Mouse (Mus musculus): ENCODE measurements at regions not wholly inside any gene's neighbourhood (a gene's known extent, or its start where the extent isn't known, plus 50 kb on each side); places are given as distances from the start of the nearest gene placed in this dataset.

DNA sequence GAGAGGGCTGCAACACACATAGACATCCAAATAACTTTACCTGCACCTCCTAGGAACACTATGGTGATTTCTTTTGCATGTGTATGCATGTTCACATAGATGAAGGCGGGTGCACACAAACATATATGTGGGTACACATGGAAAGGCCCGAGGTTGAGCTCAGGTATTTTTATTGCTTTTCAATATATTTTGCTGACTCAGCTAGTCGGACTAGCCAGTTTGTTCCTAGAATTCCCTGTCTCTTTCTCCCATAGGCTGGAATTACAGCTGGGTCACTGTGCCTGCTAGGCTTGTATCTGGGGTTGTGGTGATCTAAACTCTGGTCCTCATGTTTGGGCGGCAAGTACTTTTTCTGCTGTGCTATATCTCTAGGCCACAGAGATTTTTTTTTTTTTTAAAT is 166.1 kb upstream of the Mki67 start:
- no peak for DNase-seq (ENCODE audit: low spot score in 2 of 2)

DNA sequence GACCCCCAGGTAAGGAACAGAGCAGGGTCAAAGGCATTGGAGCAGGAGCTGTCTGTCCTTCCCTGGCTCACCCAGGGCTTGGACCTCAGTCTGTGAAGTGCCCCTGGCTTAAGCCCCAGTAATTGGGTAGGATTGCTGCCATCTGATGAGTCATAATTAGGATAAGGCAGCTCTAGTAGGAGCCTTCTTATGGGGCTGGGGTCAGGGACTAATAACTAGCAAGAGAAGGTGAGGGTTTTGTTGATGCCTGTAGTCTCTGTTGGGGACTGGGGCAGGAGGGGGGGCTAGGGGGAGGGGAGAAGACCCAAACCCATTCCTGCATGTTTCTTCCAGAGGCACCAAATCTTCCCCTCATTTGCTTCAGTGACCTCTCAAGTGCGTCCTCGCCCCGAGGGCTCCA is 172.4 kb upstream of the Mki67 start:
- no peak for DNase-seq (ENCODE audit: low spot score in 2 of 2)

DNA sequence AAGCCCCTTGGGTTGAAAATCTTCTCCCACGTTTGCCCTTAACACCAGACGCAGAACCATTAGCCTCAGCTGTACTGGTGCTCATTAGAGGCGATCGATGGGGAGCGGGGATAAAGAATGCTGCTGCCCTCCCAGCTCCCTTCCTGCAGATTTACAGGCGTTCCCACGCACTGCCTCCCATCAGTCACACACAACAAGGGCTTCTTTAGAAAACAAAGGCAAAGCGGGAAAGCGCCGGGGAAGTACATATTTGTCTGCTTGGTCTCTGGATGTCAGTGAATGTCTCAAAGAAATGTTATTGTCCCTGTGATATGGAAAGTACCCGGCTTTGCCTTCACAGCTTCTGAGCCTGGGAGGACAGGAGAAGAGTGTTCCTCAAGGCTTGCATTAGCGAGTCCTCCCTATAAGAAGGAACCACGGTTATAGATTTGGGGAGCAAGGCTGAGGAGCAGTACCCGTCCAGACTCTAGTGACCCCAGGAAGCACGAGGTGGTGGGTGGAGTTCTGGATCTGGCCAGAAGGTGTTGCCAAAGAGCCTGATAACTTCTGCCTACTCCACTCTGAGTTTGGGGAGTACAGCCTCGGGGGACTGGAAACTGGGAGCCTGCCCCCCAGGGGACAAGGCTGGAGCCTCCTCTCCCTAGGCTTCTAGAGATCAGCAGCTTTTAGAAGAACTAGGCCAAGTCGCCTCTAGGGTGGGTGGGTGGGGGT is 173.0 kb upstream of the Mki67 start:
- peak in 1 of 2 experiments; percentile 25 for DNase-seq (ENCODE audit: low spot score in 2 of 2)

DNA sequence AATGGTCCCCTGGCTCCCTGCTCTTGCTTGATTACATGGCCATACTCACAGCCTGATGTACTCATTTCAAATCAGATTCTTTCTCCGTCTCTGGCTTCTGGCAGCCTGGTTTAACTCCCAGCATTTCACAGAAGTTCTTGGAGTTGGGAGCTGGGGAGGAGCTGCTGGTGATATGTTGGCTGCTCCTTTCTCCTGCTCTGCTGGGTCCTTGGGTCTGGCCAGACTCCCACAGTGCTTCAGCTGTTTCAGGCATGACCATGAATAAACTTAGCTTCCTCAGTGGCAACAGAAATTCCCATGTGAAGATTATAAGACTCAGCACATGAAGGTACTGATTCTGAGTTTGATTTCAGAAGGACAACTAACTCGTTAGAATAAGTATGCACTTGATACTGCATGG is 182.7 kb upstream of the Mki67 start:
- no peak for DNase-seq (ENCODE audit: low spot score in 2 of 2)

DNA sequence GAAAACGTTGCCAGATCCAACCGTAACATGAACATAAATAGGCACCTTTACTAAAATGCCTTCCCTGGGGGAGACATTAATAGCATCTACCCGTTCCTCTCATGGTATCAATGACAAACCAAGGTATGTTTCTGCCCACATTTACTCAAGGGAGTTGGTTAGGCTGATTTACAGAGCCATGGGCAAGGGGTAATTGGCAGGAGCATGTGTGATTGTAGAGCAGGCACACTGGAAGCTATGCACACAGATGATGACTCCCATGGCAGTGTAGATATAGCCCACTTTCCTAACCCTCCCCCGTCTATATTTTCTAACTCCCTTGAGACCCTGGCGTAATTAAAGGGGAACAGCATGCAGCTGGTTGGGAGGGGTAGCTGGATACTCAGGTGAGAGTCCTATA is 183.6 kb upstream of the Mki67 start:
- DNase-seq (ENCODE audit: low spot score in 2 of 2): no peak

DNA sequence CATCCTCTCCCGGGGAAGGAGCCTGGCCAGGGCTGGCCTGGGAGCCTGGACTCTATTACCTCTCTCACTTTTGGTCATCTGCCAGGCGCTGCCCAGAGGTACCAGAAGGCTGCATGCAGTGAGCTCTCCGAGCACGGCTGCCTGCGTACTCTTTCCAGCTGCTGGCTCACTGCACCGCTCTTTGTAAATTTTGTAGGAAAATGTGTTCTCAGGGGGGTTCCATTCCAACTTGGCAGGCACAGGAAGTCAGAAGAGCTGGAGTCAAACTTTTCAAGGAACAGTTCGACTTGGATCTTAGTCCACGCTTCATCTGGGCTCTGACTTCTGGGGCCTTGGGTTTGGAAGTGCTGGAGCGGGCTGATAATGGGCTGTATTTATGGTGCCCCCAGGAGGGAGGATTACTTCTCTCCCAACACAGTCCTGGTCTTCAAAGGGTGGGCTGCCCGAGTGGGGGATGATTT is 184.7 kb upstream of the Mki67 start:
- DNase-seq (ENCODE audit: low spot score in 2 of 2): peak in 1 of 2 experiments; percentile 33

DNA sequence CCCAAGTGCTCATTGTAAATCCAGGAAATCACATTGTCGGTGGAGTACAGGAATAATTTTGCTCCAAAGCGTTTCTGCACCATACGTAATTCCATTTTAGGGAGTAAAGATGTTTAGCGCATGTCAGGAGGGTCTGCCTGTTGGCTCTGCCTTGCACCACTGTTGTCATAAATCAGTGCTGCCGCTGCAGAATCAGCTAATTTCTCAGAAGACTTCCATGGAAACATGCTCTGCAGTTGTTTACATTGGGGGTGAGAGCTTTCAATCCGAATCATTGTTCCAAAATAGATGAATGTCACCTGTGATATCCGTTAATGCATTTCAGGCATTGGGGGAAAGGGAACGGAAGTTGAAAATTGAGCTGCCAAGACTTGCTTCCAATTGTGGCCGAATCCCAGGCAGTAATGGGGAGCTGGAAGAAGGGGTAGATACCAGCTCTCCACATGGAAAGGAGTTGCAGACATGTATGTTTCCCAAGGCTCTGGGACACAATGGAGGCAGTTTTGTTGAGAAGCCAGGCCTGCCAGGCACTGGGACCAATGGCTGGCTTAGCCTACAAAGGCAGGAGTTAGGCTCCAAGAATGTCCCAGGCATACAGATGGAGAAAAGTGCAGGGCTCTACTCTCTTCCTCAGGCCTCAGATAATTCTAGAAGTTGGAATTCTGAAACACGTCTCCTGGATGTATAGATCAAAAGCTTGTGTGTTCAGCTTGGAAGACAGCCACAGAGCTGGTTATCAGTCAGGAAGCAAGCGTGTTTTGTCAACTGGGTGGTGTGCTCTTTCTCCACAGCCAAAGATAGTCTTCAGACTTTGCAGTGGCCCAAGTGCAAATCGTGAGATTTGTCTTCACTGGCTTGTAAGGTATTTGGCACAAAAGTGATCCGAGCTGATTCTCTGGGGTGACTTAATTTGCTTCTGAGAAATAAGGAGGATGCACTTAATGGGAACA is 186.2 kb upstream of the Mki67 start:
- no peak for DNase-seq (ENCODE audit: low spot score in 2 of 2)

DNA sequence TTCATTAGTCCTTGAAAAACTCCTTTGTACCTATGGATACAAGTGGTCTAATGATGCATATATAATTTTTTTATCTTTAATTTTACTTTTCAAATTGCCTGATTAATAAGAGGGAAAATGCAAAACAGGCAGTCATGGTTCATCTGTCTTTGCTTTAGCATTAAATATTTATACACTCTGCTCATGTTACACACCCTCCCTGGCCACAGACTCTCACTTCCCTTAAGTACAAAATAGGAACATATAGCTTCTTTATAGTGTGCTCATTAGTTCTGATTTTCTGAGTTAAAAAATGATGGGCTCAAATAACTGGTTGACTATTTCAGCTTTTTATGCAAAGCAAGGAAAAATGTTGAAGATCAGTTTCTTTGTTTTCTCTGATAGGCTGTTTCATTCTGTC is 195.2 kb upstream of the Mki67 start:
- DNase-seq (ENCODE audit: low spot score in 2 of 2): no peak

DNA sequence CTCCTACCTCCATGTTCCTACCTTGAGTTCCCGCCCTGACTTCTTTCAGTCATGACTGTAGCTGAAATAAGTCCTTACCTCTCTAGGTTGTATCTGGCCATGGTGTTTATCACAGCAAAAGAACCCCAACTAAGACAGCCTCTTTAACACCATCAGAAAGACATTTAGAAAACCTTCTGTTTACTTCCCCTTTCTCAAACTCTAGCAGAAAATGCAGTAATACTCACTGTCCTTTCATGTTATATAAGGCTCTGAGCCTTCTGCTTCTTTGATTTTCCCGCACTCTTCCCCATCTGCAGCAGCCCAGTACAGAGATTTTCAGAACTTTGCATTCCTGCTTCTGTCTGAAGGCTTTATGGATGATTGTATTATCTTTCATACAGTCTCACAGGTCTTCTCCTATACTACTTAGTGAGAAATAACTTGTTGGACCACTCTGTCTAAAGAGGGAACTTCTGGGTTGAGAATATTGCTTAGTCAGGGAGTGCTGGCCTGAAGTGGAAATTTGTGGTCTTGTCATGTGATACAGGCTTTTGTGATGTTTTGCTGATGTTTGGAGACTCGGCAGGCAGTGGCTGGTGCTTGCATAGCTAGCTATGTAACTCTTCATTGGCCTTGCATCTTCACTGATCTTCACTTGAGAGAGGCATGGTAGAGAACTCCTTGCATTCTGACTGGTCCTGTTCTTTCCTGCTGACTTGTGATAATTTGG is 197.9 kb upstream of the Mki67 start:
- DNase-seq (ENCODE audit: low spot score in 2 of 2): no peak

DNA sequence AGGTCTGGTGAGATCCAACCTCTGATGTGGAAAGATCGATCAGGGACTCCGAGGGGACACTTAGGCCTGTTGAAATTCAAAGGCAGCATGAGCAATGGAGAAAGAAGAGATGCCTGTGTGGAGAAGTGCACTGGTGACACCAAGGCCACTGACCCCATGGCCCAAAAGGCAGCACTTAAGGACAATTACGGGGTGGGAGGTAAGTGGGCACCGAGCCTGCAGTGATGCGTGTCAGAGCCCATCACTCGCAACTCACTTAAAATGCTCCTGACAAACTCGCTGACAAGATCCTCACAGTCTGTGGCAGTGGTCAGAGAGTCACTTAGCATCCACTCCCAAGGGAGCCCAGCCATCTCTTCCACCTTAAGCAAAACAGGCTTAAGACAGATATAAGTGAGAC is 207.7 kb upstream of the Mki67 start:
- no peak for DNase-seq (ENCODE audit: low spot score in 2 of 2)

DNA sequence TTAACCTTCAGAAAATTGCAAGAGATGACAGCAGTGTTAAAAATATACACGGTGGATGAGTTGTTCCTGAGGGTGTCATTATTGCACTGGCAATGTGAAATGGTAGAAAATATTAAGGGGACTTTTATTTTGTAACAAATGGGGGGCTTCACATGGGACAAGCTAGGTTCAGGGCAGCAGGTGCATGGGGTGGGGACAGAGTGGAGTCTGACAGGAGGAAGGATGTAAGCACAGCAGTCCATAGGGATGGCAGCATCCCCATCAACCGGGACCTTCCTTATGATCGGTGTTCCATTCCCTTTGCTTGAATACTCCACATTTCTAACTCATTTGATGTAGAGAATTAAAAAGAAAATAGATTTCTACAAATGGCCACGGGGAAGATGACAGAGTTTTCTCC is 208.5 kb upstream of the Mki67 start:
- DNase-seq (ENCODE audit: low spot score in 2 of 2): no peak

DNA sequence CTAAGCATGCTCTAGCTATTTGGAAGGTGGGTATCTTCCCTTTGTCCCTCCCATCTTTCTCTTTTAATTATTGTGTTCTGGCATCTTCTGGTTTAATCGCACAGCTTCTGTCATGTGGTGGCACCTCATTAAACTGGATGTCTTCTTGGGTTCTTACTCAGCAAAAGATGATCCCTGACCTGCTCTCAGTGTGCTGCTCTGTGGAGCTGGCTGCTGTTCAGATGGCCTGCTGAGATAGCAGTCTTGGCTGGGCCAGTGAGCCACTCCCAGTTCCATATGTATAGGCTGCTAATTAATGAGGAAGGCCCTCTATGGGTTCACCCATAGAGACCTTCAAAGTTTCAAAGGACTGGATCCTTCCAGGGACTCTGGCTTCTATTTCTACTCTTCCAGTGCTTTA is 213.9 kb upstream of the Mki67 start:
- DNase-seq (ENCODE audit: low spot score in 2 of 2): no peak

DNA sequence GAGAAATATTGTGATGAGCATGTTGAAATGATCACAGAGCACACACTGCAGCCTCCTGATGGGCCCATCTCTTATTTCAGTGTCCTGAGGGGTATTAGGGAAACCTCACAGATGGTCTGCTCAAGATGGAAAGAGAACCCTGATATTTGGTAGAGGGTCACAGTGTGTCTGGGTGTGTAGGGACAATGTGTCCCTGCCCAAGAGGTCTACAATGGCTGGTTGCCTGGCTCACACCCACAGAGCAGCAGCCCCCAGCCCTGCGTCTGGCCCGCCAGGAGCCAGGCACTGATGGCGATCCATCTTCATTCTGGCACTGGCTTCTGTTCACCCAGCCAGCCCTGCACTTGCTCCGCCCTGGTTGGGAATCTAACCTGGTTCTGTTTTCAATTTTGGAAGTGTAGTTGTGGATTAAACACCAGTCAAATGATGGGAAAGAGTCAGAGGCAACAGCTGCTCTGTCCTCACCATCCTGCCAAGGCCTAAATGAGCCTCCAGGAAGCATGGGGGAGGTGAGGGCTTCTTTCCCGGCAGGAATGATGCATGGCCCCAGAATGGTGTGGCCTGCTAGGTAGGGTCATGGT is 216.5 kb upstream of the Mki67 start:
- DNase-seq (ENCODE audit: low spot score in 2 of 2): peak in 1 of 2 experiments; percentile 22

DNA sequence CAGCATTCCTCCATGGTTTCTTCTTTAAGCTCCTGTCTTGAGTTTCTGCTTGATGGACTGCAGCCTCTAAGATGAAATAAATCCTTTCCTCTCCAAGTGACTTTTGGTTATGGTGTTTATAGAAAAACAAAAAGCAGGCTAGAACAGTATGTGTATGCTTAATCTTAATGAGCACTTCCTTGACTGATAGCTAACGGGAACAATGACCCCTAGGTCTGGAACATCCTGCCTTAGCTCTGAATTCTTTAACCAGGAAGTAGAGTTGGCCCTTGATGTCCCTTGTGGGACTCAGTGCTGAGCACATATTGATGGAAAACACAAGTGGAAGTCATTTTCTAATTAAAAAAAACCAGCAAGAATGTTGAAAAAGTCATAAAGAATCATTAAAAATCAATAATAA is 219.0 kb upstream of the Mki67 start:
- no peak for DNase-seq (ENCODE audit: low spot score in 2 of 2)

DNA sequence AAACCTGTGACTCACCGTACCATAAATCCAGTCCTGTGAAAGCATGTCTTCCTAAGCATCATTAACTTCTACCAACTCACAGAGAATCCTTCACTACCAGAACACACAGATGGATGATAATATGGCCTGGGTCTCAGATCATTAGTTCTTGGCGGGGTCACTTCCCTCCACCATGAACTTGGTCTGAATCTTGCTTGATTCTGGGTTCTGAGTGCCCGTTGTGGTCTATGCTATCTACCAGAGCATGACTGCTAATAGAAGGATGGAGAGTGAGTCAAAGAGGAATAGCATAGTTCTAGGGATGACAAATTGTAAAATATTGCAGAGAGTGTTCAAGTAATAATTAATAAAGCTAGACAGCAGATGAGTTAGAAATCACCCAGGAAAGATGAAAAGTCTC is 221.3 kb upstream of the Mki67 start:
- no peak for DNase-seq (ENCODE audit: low spot score in 2 of 2)

DNA sequence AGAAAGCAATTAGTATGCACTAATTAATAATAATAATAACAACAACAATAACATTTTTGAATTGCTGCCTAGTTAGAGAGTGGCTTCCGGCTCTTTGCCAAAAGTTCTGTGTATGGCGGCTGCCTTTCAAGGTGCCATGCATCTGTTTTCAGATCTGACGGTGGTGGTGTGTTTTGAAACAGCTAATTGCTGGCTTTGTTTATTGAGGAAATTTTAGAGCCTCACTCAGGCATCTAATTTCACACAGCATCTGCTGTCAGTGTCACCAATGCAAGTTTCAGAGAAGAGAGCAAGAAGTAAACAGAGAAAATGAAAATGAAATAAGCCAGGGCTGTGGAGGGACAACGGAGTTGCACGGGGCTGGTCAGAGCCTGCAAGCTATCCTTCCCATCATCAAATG is 223.2 kb upstream of the Mki67 start:
- DNase-seq (ENCODE audit: low spot score in 2 of 2): peak in 1 of 2 experiments; percentile 29

DNA sequence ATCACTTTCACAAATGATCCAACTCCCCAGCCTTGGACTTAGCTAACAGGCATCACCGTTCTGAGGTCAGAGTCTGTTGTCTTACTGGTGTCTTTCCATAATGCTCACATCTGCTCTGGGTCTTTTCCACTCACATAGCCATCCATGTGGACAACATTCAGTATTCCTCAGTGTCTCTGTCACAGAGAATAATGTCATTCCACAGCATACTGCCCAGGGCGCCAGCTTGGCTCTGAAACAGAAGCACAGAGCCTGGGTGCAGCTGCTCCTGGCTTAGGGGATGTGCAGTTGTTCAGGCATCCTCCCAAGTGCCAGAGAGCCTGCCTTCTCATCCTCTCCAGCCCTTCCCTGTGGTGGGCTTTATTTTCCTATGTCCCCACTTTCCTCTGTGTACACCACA is 226.7 kb upstream of the Mki67 start:
- DNase-seq (ENCODE audit: low spot score in 2 of 2): no peak

DNA sequence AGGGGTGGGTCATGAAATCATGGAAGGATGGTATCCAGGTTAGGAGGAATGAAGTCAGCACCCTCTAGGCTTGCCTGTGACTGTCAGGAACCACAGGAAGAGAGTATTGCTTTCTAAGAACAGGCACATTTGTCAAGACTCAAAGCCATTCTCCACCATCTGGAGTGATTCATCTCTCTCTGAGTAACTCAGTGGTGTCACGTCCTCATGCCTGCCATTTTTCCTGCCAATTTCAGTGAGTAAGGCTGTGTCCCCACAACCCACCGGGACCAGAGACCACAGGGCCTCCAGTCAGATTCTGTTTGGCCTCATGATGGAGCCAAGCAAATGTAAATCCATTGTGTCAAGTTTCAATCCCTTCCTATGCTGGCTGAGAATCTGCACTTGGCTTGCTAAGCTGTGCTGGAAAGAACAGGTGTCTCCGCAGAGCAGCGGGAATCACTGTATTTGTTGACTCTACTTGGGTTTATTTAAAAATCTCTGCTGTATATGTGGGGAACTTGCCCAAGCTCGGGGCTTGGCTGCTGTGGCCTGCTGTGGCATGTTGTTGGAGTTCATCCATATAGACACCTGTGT is 230.0 kb upstream of the Mki67 start:
- no peak for DNase-seq (ENCODE audit: low spot score in 2 of 2)

DNA sequence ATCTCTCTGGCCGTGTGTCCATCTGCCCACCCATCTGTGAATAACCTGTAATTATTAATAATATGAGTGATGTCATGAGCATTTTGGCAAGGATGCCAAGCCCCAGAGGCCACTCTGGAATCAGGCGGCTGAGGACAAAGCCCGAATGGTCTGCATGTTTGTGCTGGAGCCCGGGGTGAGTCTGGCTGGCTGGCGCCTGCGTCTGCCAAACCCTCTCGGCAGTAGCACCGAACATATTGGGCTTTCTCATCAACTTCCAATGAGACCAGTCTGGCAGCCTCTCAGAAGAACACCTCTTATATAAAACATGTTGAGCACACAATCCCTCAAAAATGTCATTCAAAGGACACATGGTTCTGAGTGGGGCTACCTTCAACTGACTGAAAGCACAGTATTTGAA is 244.9 kb upstream of the Mki67 start:
- DNase-seq (ENCODE audit: low spot score in 2 of 2): peak; percentile 52 to 61

DNA sequence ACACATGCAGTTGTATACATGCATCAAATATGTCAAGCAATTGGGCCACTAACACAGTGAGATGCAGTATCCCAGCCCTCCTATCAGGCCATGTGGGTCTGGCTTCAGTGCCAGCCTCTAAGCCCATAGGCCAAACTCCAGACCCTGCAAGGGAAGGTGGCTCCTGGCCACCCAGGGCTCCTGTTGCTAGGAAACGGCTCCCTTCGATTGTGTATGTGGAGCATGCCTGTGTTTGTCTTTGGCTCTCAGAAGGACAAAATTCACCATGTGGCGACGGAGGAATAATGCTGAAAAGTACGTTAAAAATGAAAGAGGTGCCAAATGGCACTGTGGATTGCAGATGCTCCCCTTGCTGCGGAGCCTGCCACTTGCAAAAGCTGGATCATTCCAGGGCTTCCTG is 249.4 kb upstream of the Mki67 start:
- DNase-seq (ENCODE audit: low spot score in 2 of 2): peak; percentile 51 to 64

DNA sequence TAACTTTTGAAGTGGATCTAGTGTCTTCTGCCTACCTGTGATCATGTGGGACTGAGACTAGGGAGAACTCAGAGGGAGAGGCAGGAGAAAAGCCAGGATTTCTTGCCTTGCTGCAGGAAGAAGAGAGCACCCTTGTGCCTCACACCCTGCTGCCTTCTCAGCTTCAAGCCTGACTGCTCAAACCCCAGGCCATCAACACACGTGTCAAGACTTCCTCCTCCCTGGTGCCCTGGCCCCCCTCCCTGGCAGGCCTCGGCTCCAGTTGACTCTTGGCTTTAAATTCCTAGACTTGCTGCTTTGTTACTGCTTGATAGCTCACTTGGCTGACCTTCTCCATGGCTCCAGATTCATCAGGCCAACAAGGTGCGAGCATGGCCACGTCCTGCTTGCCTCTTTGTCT is 250.1 kb upstream of the Mki67 start:
- no peak for DNase-seq (ENCODE audit: low spot score in 2 of 2)

DNA sequence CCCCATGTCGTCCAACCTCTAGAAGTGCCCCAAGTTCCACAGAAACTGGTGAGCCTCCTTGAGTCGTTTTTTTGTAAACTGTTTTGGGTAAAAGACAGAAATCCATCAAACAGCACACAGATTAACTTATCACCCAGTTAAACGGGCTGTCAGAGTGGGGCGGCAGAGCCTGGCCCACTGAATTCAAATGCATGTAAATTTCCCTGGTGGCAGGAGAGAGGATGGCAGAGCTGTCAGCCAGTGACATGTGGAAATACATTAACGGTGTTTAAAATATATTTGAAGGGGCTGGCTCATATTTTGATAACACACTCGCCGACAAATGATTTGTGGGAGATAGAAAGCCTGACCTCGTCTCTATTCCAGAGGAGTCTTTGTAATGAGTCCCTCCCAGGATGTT is 252.5 kb upstream of the Mki67 start:
- no peak for DNase-seq (ENCODE audit: low spot score in 2 of 2)

Data from right cerebral cortex, postnatal 10 days (tissue).